Mouse (Mus musculus) neural tube, embryonic 11.5 days (tissue): ENCODE results near the gene Tmem258. TPM values are rescaled to one million over a fixed set of nuclear protein-coding genes. Genes with fewer than 3 reads are reported as not detected.

Experiments
- ATAC-seq: fragments of 200-750 bp; cut with Nextera tagmentation; 2 replicates; pipeline ENCODE4 v1.8.0; 2017; ENCODE audit warnings: moderate number of reproducible peaks, mild to moderate bottlenecking, moderate TSS enrichment, moderate library complexity; ENCODE audit not compliant: insufficient read depth, low FRiP score, low TSS enrichment
- DNase-seq: peaks from one replicate; pipeline ENCODE4 v3.0.0-alpha.2; 2015; ENCODE audit warnings: low spot score
- H3K27ac ChIP-seq: fragments of 300-500 bp; sonication (generic); 2 replicates; pipeline ENCODE4 v1.5.1; 2014; ENCODE audit warnings: low read depth, mild to moderate bottlenecking, low read length
- H3K27me3 ChIP-seq: fragments of 300-500 bp; sonication (generic); 2 replicates; pipeline ENCODE4 v1.6.1; 2014; ENCODE audit warnings: mild to moderate bottlenecking, low read length, mixed read lengths; ENCODE audit not compliant: control insufficient read depth, insufficient read depth
- H3K36me3 ChIP-seq: fragments of 300-500 bp; sonication (generic); 2 replicates; pipeline ENCODE4 v1.6.1; 2014; ENCODE audit warnings: mild to moderate bottlenecking, low read length, moderate library complexity, mixed read lengths; ENCODE audit not compliant: control insufficient read depth, insufficient read depth
- H3K4me1 ChIP-seq: fragments of 300-500 bp; sonication (generic); 2 replicates; pipeline ENCODE4 v1.6.1; 2014; ENCODE audit warnings: low read length, mixed read lengths; ENCODE audit not compliant: control insufficient read depth, insufficient read depth
- H3K4me2 ChIP-seq: fragments of 300-500 bp; sonication (generic); 2 replicates; pipeline ENCODE4 v1.6.1; 2014; ENCODE audit warnings: low read depth, mild to moderate bottlenecking, moderate library complexity
- H3K4me3 ChIP-seq: fragments of 300-500 bp; sonication (generic); 2 replicates; pipeline ENCODE4 v1.5.1; 2014; ENCODE audit warnings: low read depth, low read length
- H3K9ac ChIP-seq: fragments of 300-500 bp; sonication (generic); 2 replicates; pipeline ENCODE4 v1.6.1; 2014; ENCODE audit warnings: mild to moderate bottlenecking, low read length
- H3K9me3 ChIP-seq: fragments of 300-500 bp; sonication (generic); 2 replicates; pipeline ENCODE4 v1.6.1; 2016; ENCODE audit warnings: low read length; ENCODE audit not compliant: control insufficient read depth
- WGBS: fragments of 180-500 bp; shearing (Covaris S2); extraction: QIAGEN DNeasy Blood & Tissue Kit; methylation state at CpG from one replicate; pipeline ENCODE4 v1.1.7; 2014; 5-methylcytosine and 5-hydroxymethylcytosine counted together
- polyA plus RNA-seq: library from polyadenylated mRNA; unstranded; fragments of >200 nt; fragmentation: Nextera tagmentation; extraction: Ambion mirVana; gene quantifications from 2 replicates; pipeline ENCODE4 v1.2.1, GENCODE M21; 2014

Tmem258 gene
- polyA plus RNA-seq, 1 experiment from 2014 or later, result 382 TPM

DNA sequence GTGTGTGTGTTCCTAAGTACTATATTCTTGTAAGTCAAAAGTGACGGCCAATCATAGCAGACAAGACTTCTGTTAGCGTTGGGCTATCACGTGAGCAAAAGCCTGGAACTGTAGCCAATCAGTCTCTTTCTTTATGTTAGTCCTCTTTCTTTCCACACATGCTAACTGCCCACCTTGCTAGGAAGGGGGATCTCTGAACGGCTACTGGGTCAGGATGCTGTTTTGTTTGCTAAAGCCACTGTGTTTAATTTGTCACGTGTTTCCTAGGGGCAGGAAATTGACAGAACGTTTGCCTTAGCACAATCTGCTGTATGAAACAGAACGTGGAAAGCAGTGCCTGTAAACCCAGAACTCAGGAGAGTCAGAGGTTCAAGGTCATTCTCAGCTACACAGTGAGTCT, 21.7 kb upstream of the Tmem258 start:
- WGBS, result 41% methylated on average over 7 of the region's 7 CpGs
- H3K9ac ChIP-seq, result no peak overlapping the region
- no peak for ATAC-seq

GRCm38 (mm10) chr19:10182670-10183298, 21.0 kb upstream of the Tmem258 start, which contains the start of gene Fads1:
TSS of gene Fads1 (plus strand) at chr19:10182888.
- Histone ChIP-seq H3K4me1 (no peaks in the 10 kb centered on the region), H3K9ac (peak within 1 kb of the TSS; percentile 98), H3K27ac (peak within 1 kb of the TSS; percentile 96), H3K36me3 (peaks cover 12% of the 10 kb centered on the region), H3K4me2 (peak within 1 kb of the TSS; percentile 93), H3K27me3 (no peaks in the 10 kb centered on the region), H3K4me3 (peak within 1 kb of the TSS; percentile 94), H3K9me3 (no peaks in the 10 kb centered on the region)
- whole genome bisulfite sequencing, result under 1% methylated on average over 69 of the region's 70 CpGs
- DNase-seq (peak; percentile 98), ATAC-seq (peak; percentile 98)

More for the DNA sequence above, 21.7 kb upstream of the Tmem258 start:
- H3K9me3 ChIP-seq, result no peaks in the 10 kb centered on the region
- H3K36me3 ChIP-seq, result peaks cover 12% of the 10 kb centered on the region
- peak overlapping the region; percentile 93 for H3K4me2 ChIP-seq
- H3K27me3 ChIP-seq, result no peaks in the 10 kb centered on the region
- H3K27ac ChIP-seq, result no peak overlapping the region
- DNase-seq, result no peak
- H3K4me1 ChIP-seq, result no peaks in the 10 kb centered on the region
- H3K4me3 ChIP-seq, result peak overlapping the region; percentile 94; the same call in 1 of the 2 replicates

DNA sequence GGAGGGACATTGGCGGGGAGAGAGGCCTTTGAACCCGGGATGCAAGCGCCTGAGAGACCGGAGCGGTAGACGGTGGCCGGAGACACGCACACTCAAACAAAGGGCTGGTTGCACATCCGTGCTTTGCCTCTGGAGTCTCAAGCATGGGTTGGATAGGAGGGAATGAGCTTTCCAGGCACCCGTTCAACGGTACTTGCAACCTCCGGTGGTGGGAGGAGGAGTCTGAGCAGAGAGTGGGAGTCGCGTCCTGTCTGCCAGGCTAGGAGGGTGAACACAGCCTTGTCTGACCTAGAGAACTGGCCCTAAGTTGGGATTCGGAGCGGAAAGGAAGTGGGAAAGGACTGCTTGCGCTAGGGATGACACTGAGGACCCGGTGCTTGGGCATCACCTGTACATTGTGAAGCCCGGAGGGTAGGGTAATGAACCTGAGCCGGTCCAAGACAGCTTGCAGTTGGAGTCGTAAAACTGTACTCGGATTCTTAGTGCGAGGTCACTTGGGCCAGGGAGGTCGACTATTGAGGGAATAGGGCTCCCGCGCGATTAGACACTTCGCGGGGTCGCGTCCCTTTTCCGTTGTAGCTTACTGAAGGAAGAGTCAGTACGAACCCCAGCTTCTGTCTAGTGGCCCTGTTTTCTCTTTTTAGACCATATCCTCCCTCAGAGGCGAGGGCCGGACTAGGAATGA, 20.4 kb upstream of the Tmem258 start:
- WGBS, result under 1% methylated on average over 35 of the region's 35 CpGs
- Histone ChIP-seq H3K4me2 (peak overlapping the region; percentile 93), H3K27ac (peak overlapping the region; percentile 96), H3K36me3 (peaks cover 16% of the 10 kb centered on the region), H3K9ac (peak overlapping the region; percentile 98), H3K9me3 (no peaks in the 10 kb centered on the region), H3K4me1 (no peaks in the 10 kb centered on the region), H3K27me3 (no peaks in the 10 kb centered on the region), H3K4me3 (peak overlapping the region; percentile 94)
- peak; percentile 77 for DNase-seq
- ATAC-seq, result peak; percentile 68

DNA sequence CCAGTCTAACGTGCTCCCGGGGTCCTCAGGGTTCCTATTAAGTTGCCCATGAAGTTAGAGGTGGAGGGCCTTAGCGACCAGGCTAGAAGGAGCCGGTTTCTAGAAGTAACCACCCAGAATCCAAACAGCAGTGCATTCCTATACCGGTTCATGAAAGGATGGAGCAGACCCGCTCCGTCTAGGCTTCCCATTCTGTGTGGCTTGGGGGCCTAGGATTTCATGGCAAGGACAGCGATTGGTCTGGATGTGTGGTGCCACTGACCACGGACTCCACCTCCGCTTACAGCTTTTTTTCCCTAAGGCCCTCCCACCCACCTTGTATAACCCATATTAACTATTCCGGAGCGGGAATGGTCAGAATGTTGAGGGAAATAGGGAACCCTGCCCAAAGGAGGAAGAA, 19.7 kb upstream of the Tmem258 start:
- ATAC-seq (no peak), DNase-seq (peak; percentile 42)
- peaks cover 21% of the 10 kb centered on the region for H3K36me3 ChIP-seq
- H3K4me1 ChIP-seq, result no peaks in the 10 kb centered on the region
- no peaks in the 10 kb centered on the region for H3K27me3 ChIP-seq
- H3K4me3 ChIP-seq, result peak overlapping the region; percentile 94
- H3K9me3 ChIP-seq, result no peaks in the 10 kb centered on the region
- peak overlapping the region; percentile 98 for H3K9ac ChIP-seq
- H3K27ac ChIP-seq, result peak overlapping the region; percentile 96
- peak overlapping the region; percentile 93 for H3K4me2 ChIP-seq
- WGBS, result 10% methylated on average over 12 of the region's 12 CpGs

- H3K27ac ChIP-seq, result no peak overlapping the region
- H3K4me1 ChIP-seq, result no peaks in the 10 kb centered on the region
- no peaks in the 10 kb centered on the region for H3K9me3 ChIP-seq
- no peak overlapping the region for H3K4me2 ChIP-seq
- H3K4me3 ChIP-seq, result no peak overlapping the region
- ATAC-seq, result no peak
- peaks cover 28% of the 10 kb centered on the region for H3K36me3 ChIP-seq
- no peaks in the 10 kb centered on the region for H3K27me3 ChIP-seq
- no peak for DNase-seq
- 95% methylated on average over 3 of the region's 3 CpGs for WGBS
- H3K9ac ChIP-seq, result no peak overlapping the region
Observed at GRCm38 (mm10) chr19:10185876-10186275, 17.9 kb upstream of the Tmem258 start.

DNA sequence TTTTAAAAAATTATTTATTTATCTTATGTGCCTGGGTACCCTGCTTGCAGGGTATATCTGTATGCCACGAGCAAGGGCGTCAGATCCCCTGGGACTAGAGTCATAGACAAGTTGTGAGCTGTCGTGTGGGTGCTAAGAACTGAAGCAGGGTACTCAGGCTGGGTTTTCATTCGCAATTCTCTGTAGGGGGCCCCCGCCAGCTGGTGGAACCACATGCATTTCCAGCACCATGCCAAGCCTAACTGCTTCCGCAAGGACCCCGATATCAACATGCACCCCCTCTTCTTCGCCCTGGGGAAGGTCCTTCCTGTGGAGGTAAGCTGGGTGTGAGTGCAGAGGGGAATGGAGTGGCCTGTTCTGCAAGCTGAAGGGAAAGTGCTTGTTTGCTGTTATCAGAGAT, 17.2 kb upstream of the Tmem258 start:
- no peak overlapping the region for H3K4me3 ChIP-seq
- H3K9ac ChIP-seq, result no peak overlapping the region
- no peaks in the 10 kb centered on the region for H3K27me3 ChIP-seq
- peaks cover 32% of the 10 kb centered on the region for H3K36me3 ChIP-seq
- DNase-seq, result no peak
- H3K4me2 ChIP-seq, result no peak overlapping the region
- WGBS, result 93% methylated on average over 8 of the region's 8 CpGs
- no peaks in the 10 kb centered on the region for H3K4me1 ChIP-seq
- no peaks in the 10 kb centered on the region for H3K9me3 ChIP-seq
- no peak overlapping the region for H3K27ac ChIP-seq
- no peak for ATAC-seq

DNA sequence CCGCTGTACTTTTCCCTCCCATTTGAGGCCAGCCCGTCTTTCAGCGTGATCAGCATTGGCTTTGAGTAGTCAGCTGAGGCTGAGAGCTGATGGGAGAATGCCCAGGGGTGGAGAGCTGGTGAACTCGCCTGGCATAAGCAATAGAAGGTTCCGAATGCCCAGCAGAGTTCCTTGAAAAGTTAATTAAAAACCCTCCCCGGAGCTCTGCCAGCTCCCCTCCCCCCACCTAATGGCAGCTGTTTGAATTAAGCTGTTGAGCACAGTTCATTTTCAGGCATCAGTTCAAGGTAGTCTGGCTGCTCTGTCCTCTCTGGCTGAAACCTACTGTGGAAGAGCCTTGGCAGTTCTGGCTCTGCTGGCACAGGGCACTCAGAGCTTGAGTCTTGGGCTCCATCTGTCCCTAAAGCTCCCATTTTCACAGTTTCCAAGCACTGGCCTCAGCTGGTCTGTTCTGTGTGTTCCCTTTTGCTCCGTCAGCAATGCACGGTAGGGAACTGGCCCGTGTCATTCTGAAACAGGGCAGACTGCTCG, 15.5 kb upstream of the Tmem258 start:
- H3K36me3 ChIP-seq, result peaks cover 41% of the 10 kb centered on the region
- 87% methylated on average over 10 of the region's 10 CpGs for WGBS
- DNase-seq (no peak), ATAC-seq (no peak)
- H3K4me3 ChIP-seq, result no peak overlapping the region
- H3K27ac ChIP-seq, result no peak overlapping the region
- H3K4me2 ChIP-seq, result no peak overlapping the region
- no peaks in the 10 kb centered on the region for H3K27me3 ChIP-seq
- H3K9ac ChIP-seq, result no peak overlapping the region
- no peaks in the 10 kb centered on the region for H3K4me1 ChIP-seq
- no peaks in the 10 kb centered on the region for H3K9me3 ChIP-seq

DNA sequence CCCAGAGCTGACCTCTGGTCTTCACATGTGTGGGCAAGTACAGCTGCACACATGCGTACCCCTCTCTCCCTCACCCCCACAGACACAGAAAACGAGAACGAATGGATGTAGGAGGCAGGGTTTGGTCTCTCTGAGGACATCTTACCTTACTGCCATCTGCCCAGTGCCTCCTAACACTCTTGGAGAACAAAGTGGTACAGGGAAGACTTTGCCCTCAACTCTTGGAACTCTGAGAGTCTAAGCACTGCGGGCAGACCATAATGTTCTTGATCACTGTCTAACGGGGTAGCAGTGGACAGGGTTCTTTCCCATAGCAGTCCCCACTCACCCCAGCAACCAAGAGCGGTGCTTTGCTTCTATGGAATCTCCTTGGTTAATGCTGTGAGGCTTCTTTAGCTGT, 14.8 kb upstream of the Tmem258 start:
- no peaks in the 10 kb centered on the region for H3K9me3 ChIP-seq
- H3K4me3 ChIP-seq, result no peak overlapping the region
- DNase-seq (no peak), ATAC-seq (no peak)
- peaks cover 47% of the 10 kb centered on the region for H3K36me3 ChIP-seq
- H3K27me3 ChIP-seq, result no peaks in the 10 kb centered on the region
- H3K4me2 ChIP-seq, result no peak overlapping the region
- H3K27ac ChIP-seq, result no peak overlapping the region
- no peak overlapping the region for H3K9ac ChIP-seq
- H3K4me1 ChIP-seq, result no peaks in the 10 kb centered on the region
- 91% methylated on average over 6 of the region's 6 CpGs for WGBS

DNA sequence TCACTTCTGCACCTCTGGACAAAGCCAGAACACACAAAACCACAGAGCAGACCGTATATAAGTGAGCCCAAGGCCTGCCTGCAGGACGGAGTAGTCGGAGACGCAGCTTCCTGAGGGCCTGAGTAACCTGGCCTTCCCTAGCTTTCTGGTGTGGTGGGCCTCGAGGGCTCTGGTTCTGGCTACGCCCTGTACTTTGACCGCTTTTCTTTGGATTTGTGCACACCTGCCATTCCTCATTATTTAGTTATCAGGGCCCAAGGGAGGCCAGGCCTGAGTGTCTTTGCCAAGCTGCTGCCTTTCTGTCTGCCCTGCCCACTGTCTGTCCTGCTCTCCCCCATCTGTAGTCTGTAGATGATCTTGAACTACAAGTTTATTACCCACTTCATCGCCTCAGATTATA, 13.9 kb upstream of the Tmem258 start:
- H3K4me2 ChIP-seq, result no peak overlapping the region
- H3K27ac ChIP-seq, result no peak overlapping the region
- WGBS, result 96% methylated on average over 8 of the region's 8 CpGs
- H3K4me3 ChIP-seq, result no peak overlapping the region
- no peaks in the 10 kb centered on the region for H3K27me3 ChIP-seq
- no peak for DNase-seq
- peaks cover 54% of the 10 kb centered on the region for H3K36me3 ChIP-seq
- H3K9ac ChIP-seq, result no peak overlapping the region
- H3K4me1 ChIP-seq, result no peaks in the 10 kb centered on the region
- no peaks in the 10 kb centered on the region for H3K9me3 ChIP-seq
- ATAC-seq, result no peak
